Mouse (Mus musculus) embryonic facial prominence, embryonic 14.5 days (tissue): ENCODE data around the gene Aldh16a1. TPM values are rescaled to one million over a fixed set of nuclear protein-coding genes. Genes with fewer than 3 reads are reported as not detected.
A peak's percentile ranks its signal among the peaks of the same experiment; 100 is the strongest.
"Not testable (repeated sequence)": the region's sequence is repeated elsewhere in the genome, so short reads cannot be mapped to it uniquely, and the experiment has no call there.

Source experiments
- ATAC-seq: fragments of 200-750 bp; cut with Nextera tagmentation; 2 replicates; pipeline ENCODE4 v1.8.0; 2017; ENCODE audit warnings: low read depth, moderate number of reproducible peaks, moderate TSS enrichment
- DNase-seq: peaks from one replicate; pipeline ENCODE4 v3.0.0-alpha.2; 2015; ENCODE audit warnings: low spot score
- H3K27ac ChIP-seq: fragments of 300-500 bp; sonication (generic); replicated peaks from 2 replicates; pipeline ENCODE4 v1.5.1; 2014; ENCODE audit warnings: low read depth, mild to moderate bottlenecking, low read length, moderate library complexity
- H3K27me3 ChIP-seq: fragments of 300-500 bp; sonication (generic); replicated peaks from 2 replicates; pipeline ENCODE4 v1.6.1; 2014; ENCODE audit warnings: low read length; ENCODE audit not compliant: control insufficient read depth, insufficient read depth
- H3K36me3 ChIP-seq: fragments of 300-500 bp; sonication (generic); 2 replicates; pipeline ENCODE4 v1.6.1; 2014; ENCODE audit warnings: low read length, mixed read lengths; ENCODE audit not compliant: control insufficient read depth, insufficient read depth
- H3K4me1 ChIP-seq: fragments of 300-500 bp; sonication (generic); 2 replicates; pipeline ENCODE4 v1.6.1; 2014; ENCODE audit warnings: antibody characterized with exemption, low read length; ENCODE audit not compliant: control insufficient read depth, insufficient read depth
- H3K4me2 ChIP-seq: fragments of 300-500 bp; sonication (generic); 2 replicates; pipeline ENCODE4 v1.6.1; 2014; ENCODE audit warnings: low read depth, mild to moderate bottlenecking, low read length, moderate library complexity, mixed read lengths
- H3K4me3 ChIP-seq: fragments of 300-500 bp; sonication (generic); 2 replicates; pipeline ENCODE4 v1.5.1; 2014; ENCODE audit warnings: low read depth, mild to moderate bottlenecking, low read length
- H3K9ac ChIP-seq: fragments of 300-500 bp; sonication (generic); 2 replicates; pipeline ENCODE4 v1.6.1; 2014; ENCODE audit warnings: low read depth, mild to moderate bottlenecking, low read length, moderate library complexity, mixed read lengths
- H3K9me3 ChIP-seq: fragments of 300-500 bp; sonication (generic); 2 replicates; pipeline ENCODE4 v1.6.1; 2016; ENCODE audit warnings: low read length; ENCODE audit not compliant: control insufficient read depth
- WGBS: fragments of 180-500 bp; shearing (Covaris S2); extraction: QIAGEN DNeasy Blood & Tissue Kit; methylation state at CpG from one replicate; pipeline ENCODE4 v1.1.7; 2014; 5-methylcytosine and 5-hydroxymethylcytosine counted together
- polyA plus RNA-seq: library from polyadenylated mRNA; unstranded; fragments of >200 nt; fragmentation: Nextera tagmentation; extraction: Ambion mirVana; gene quantifications from 2 replicates; pipeline ENCODE4 v1.2.1, GENCODE M21; 2014

Aldh16a1 gene
- polyA plus RNA-seq, 1 experiment from 2014 or later: 39.4 TPM

DNA sequence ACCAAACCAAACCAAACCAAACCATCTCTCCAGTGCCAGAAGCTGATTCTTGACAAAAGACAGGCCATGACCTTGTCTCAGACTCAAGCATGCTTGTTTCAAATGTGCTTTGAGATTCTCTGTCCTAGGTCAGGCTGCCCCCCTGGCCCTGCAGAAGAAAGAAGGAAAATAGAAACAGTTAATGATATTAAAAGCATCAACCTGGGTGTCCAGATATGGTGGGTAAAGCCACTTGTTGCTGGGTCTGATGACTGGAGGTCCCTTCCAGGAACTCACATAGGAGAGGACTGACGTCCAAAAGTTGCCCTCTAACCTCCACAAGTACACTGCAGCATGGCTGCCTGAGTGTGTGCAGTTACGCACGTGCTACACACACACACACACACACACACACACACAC, 6.5 kb upstream of the Aldh16a1 start:
- no peak overlapping the region for H3K4me3 ChIP-seq
- DNase-seq: no peak
- no peak for ATAC-seq
- H3K27ac ChIP-seq: no peak overlapping the region
- H3K9me3 ChIP-seq: no peaks in the 10 kb centered on the region
- no peak overlapping the region for H3K4me2 ChIP-seq
- H3K4me1 ChIP-seq: 0 out of 2 replicates have a peak, but pooled peaks cover 4% of the 10 kb centered on the region
- H3K27me3 ChIP-seq: peaks cover 36% of the 10 kb centered on the region
- H3K9ac ChIP-seq: no peak overlapping the region
- peaks cover 45% of the 10 kb centered on the region; the same call in 1 of the 2 replicates for H3K36me3 ChIP-seq
- WGBS: 85% methylated on average over 3 of the region's 3 CpGs

DNA sequence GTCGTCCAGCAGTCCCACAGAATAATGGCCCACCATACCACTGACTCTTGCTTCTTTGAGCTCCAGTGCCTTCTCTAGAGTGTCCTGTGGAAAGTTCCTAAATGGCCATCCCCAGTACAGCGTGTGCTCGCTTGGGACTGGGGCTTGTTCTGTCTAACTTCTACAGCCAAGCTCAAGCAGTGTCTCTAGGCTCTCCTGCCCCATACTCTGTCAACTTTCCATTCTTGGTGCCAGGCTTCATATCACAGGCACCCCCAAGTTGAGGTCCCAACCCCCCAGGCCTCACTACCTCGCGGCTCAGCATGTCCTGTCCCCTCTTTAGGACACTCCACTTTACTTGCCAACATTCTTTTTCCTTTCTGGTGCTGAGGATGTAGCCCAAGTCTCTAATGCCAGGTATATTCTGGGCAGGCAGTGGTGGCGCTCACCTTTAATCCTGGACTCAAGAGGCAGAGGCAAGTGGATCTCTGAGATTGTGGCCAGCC, 6.0 kb upstream of the Aldh16a1 start:
- Histone ChIP-seq H3K9me3 (no peaks in the 10 kb centered on the region), H3K27me3 (peaks cover 31% of the 10 kb centered on the region), H3K9ac (no peak overlapping the region), H3K36me3 (peaks cover 45% of the 10 kb centered on the region; the same call in 1 of the 2 replicates), H3K4me2 (no peak overlapping the region), H3K27ac (no peak overlapping the region), H3K4me1 (peaks cover 6% of the 10 kb centered on the region; the same call in 1 of the 2 replicates), H3K4me3 (no peak overlapping the region)
- DNase-seq: no peak
- no peak for ATAC-seq
- WGBS: 95% methylated on average over 6 of the region's 6 CpGs

DNA sequence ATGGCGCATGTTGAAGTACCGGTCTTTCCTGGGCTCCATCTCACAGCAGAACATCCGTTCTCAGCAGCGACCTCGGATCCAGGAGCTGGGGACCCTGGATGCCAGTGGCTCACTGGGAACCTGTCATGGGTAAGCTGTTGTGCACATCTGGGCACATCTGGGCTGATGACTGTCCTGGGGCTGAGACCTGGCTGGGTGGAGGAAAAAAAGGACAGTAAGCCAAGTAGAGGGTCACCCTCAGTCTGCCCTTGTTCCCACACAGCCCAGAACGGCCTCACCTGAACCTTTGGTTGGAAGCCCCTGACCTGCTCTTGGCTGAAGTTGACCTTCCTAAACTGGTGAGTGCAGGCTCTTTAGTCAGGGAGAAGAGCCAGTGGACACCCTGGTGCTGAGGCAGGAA, 4.6 kb upstream of the Aldh16a1 start:
- WGBS: 97% methylated on average over 6 of the region's 6 CpGs
- Histone ChIP-seq H3K9me3 (no peaks in the 10 kb centered on the region), H3K4me1 (peaks cover 9% of the 10 kb centered on the region; the same call in 1 of the 2 replicates), H3K27me3 (peaks cover 17% of the 10 kb centered on the region), H3K4me3 (no peak overlapping the region), H3K27ac (no peak overlapping the region), H3K36me3 (peaks cover 45% of the 10 kb centered on the region; the same call in 1 of the 2 replicates), H3K9ac (no peak overlapping the region), H3K4me2 (no peak overlapping the region)
- DNase-seq (no peak), ATAC-seq (no peak)

DNA sequence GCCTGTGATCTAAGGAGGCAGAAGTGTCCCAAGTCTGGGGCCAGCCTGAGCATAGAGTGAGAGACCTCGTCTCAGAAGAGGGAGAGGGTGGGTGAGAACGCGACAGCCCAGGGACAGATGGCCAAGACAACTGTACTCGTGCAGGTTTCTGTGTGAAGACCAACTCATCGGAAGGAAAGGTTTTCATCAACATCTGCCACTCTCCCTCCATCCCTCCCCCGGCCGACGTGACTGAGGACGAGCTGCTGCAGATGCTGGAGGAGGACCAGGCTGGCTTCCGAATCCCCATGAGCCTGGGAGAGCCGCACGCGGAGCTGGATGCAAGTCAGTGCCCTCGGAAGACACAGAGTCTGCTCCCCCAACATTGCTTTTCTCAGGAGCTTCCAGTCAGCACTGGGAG, 3.1 kb upstream of the Aldh16a1 start:
- no peak overlapping the region for H3K4me3 ChIP-seq
- no peak for DNase-seq
- WGBS: 68% methylated on average over 14 of the region's 14 CpGs
- peaks cover 2% of the 10 kb centered on the region; the same call in 1 of the 2 replicates for H3K27me3 ChIP-seq
- H3K36me3 ChIP-seq: peaks cover 45% of the 10 kb centered on the region; the same call in 1 of the 2 replicates
- no peak overlapping the region for H3K4me2 ChIP-seq
- H3K9ac ChIP-seq: no peak overlapping the region
- H3K4me1 ChIP-seq: peaks cover 12% of the 10 kb centered on the region
- H3K27ac ChIP-seq: no peak overlapping the region
- ATAC-seq: no peak
- no peaks in the 10 kb centered on the region for H3K9me3 ChIP-seq

DNA sequence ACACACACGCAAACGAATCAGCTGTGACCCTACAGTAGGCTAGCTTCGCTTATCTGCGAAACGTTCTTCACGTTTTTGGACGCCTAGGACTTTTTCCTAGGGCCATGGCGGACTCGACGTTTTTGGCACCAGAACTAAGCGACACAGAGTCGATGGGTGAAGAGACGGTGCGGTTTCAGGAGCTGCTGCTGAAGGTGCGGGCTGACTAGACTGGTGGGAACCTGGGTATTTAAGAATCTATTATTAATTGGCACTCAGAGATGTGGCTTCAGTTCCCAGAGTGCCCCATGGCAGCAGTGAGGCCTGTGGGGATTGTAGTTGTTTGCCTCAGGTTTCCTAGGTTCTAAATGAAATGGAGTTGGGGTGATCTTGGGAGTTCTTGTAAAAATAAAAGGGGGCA, 1.8 kb upstream of the Aldh16a1 start:
- H3K4me3 ChIP-seq: no peak overlapping the region
- H3K9me3 ChIP-seq: no peaks in the 10 kb centered on the region
- no peak overlapping the region for H3K4me2 ChIP-seq
- DNase-seq: no peak
- 95% methylated on average over 15 of the region's 15 CpGs for WGBS
- no peak for ATAC-seq
- H3K27ac ChIP-seq: no peak overlapping the region
- peaks cover 44% of the 10 kb centered on the region; the same call in 1 of the 2 replicates for H3K36me3 ChIP-seq
- H3K4me1 ChIP-seq: peaks cover 11% of the 10 kb centered on the region
- no peak overlapping the region for H3K9ac ChIP-seq
- H3K27me3 ChIP-seq: no peaks in the 10 kb centered on the region

DNA sequence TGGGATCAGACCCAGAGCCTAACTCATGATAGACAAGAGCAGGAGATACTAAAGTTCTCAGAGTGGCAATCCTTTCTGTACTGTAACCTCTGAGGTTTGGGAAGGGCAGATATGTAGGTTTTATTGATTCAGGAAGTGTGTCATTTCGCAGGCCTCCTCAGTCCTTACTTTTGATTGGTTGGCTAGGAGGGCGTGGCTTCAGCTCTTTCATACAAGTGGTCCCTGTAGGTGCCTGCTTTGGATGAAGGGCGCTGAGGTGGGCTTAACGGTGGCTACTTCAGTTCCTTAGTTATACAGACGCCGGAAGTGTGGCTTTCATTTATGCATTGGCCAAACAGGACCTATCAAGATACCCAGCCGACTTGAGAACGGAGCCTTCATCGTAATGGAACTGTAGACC, 1.2 kb upstream of the Aldh16a1 start:
- Histone ChIP-seq H3K9ac (no peak overlapping the region), H3K4me2 (peak overlapping the region; percentile 86), H3K4me1 (peaks cover 11% of the 10 kb centered on the region), H3K27me3 (no peaks in the 10 kb centered on the region), H3K9me3 (no peaks in the 10 kb centered on the region), H3K36me3 (peaks cover 37% of the 10 kb centered on the region; the same call in 1 of the 2 replicates), H3K27ac (peak overlapping the region; percentile 70), H3K4me3 (no peak overlapping the region)
- no peak for DNase-seq
- no peak for ATAC-seq
- 88% methylated on average over 9 of the region's 9 CpGs for WGBS

DNA sequence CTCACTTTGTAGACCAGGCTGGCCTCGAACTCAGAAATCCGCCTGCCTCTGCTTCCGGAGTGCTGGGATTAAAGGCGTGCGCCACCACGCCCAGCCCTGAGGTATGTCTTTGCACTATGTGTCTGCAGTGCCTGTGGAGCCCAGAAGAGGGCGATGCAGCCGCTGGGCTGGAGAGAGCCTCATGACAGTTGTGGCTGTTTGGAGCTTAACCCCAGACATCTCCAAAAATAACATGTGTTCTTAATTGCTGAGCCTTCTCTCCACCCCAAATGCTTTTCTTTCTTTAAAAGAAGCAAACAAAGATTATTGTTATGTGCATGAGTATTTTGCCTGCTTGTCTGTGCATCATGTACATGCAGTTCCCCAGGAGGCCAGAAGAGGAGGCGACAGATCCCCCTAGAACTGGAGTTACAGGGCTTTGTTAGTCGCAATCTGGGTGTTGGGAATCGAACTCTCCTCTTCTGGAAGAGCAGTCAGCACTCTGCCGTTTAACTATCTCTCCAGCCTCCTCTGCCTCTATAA, 670 bp upstream of the Aldh16a1 start:
- ATAC-seq: no peak; the same call in 1 of the 2 replicates
- H3K27ac ChIP-seq: peak overlapping the region; percentile 70
- H3K4me1 ChIP-seq: peaks cover 11% of the 10 kb centered on the region
- H3K36me3 ChIP-seq: peaks cover 33% of the 10 kb centered on the region; the same call in 1 of the 2 replicates
- H3K27me3 ChIP-seq: no peaks in the 10 kb centered on the region
- peak overlapping the region; percentile 8; the same call in 1 of the 2 replicates for H3K9ac ChIP-seq
- no peaks in the 10 kb centered on the region for H3K9me3 ChIP-seq
- WGBS: 76% methylated on average over 12 of the region's 12 CpGs
- DNase-seq: peak; percentile 44
- peak overlapping the region; percentile 73 for H3K4me3 ChIP-seq
- peak overlapping the region; percentile 86 for H3K4me2 ChIP-seq

DNA sequence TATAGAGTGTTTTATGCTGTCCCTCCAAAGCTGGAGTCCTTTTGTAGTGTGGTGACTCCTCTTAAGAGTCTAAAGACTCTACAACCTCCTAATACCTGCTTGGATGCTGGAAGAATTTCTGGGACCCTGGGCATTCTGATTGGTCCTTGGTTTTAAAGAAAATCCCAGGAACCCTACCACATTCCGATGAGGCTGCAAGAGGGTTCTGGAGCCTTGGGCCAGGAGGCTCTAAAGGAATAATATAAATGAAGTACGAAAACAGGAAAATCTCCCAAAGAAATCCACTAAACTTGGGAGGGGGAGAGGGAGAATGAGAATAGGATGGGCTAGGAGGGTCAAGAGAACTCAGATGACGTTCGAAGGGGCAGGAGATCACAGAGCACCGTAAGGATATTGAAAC, 798 bp downstream of the Aldh16a1 start:
- peak overlapping the region; percentile 87 for H3K9ac ChIP-seq
- peaks cover 11% of the 10 kb centered on the region for H3K4me1 ChIP-seq
- no peaks in the 10 kb centered on the region for H3K27me3 ChIP-seq
- H3K9me3 ChIP-seq: no peaks in the 10 kb centered on the region
- peak overlapping the region; percentile 86 for H3K4me2 ChIP-seq
- peak overlapping the region; percentile 73 for H3K4me3 ChIP-seq
- DNase-seq (no peak), ATAC-seq (no peak)
- H3K36me3 ChIP-seq: peaks cover 19% of the 10 kb centered on the region; the same call in 1 of the 2 replicates
- 2% methylated on average over 5 of the region's 5 CpGs for WGBS
- peak overlapping the region; percentile 96 for H3K27ac ChIP-seq

DNA sequence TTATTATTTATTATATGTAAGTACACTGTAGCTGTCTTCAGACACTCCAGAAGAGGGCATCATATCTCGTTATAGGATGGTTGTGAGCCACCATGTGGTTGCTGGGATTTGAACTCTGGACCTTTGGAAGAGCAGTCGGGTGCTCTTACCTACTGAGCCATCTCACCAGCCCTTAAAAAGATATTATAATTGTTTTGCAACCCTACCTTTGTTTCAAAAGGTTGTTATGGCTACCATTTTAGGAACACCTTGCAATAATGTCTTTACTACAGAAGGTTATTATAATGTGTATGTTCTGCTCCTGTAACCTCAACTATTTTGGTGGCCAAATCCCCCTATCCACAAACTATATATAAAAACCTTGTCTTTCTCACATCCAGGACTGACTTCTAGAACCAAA, 1.3 kb downstream of the Aldh16a1 start:
- DNase-seq, ATAC-seq, H3K4me3 ChIP-seq, H3K27ac ChIP-seq, H3K9me3 ChIP-seq, H3K27me3 ChIP-seq: not testable (repeated sequence)
- 84% methylated on average over 2 of the region's 2 CpGs for WGBS
- H3K9ac ChIP-seq: peak overlapping the region; percentile 87
- peaks cover 18% of the 10 kb centered on the region; the same call in 1 of the 2 replicates for H3K36me3 ChIP-seq
- peak overlapping the region; percentile 86 for H3K4me2 ChIP-seq
- peaks cover 11% of the 10 kb centered on the region for H3K4me1 ChIP-seq
